Mouse (Mus musculus) right cerebral cortex, adult 2 months (tissue): ENCODE results near the gene Arhgdig.
"Not testable (repeated sequence)": the region's sequence is repeated elsewhere in the genome, so short reads cannot be mapped to it uniquely, and the experiment has no call there.

ENCODE experiments used
- DNase-seq, 2 experiments: peaks; one replicate each; pipeline ENCODE4 v3.0.0; 2021 to 2022; ENCODE audit warnings: low spot score in 2 of 2

Gene Arhgdig

DNA sequence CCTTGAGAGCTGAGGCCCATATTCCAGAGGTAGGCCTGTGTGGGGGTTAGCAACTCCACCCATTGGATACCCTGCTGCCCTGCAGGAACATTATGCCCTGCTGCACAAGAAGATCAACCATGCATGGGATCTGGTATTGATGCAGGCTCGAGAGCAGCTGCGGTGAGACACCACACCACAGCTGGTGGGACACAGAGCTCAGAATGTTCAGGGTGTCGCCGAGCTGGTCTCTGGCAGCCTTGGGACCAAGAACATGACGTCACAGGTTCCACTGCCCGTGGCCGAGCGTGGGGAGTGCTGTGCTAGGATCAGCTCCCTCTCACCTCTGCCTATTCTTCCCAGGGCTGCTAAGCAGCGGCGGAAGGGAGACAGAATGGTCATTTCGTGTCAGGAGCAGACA lies 2.8 kb downstream of the Arhgdig start:
- DNase-seq, result no peak

GRCm38 (mm10) chr17:26203321-26203811 lies 4.2 kb downstream of the Arhgdig start:
- DNase-seq, result peak; percentile 66 to 74

- peak; percentile 43 to 44 for DNase-seq
Observed at GRCm38 (mm10) chr17:26202737-26203136, 4.8 kb downstream of the Arhgdig start, which contains the start of gene Rgs11. TSS of gene Rgs11 (plus strand) at chr17:26202951.

DNA sequence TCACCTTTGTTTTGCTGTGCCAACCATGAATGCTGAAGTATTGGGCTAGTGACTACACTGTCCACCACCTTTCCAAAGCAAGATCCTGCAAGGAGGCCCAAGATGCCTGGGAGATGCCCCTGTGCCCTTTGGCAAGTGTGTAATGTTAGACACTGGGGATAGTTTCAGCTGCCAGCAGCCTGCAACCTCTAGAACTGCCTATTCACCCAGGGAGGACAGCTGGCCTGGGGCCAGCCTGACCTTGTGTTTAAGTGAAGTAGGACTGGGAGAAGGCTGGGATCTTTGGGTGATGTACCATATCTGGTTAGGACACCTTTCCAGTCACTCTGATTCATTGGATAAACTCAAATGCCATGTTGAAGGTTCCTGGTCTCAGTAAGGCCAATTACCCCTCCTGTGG lies 5.6 kb downstream of the Arhgdig start:
- no peak for DNase-seq

- peak in 1 of 2 experiments; percentile 25 for DNase-seq
Observed at GRCm38 (mm10) chr17:26200831-26201705, 6.5 kb downstream of the Arhgdig start.

GRCm38 (mm10) chr17:26198892-26199291 lies 8.7 kb downstream of the Arhgdig start, which contains the start of gene Pdia2:
TSS of gene Pdia2 (minus strand) at chr17:26199087.
- no peak for DNase-seq

GRCm38 (mm10) chr17:26192481-26193190 lies 14.9 kb downstream of the Arhgdig start:
- DNase-seq, result no peak

GRCm38 (mm10) chr17:26191486-26191885 lies 16.1 kb downstream of the Arhgdig start:
- DNase-seq, result not testable (repeated sequence)

DNA sequence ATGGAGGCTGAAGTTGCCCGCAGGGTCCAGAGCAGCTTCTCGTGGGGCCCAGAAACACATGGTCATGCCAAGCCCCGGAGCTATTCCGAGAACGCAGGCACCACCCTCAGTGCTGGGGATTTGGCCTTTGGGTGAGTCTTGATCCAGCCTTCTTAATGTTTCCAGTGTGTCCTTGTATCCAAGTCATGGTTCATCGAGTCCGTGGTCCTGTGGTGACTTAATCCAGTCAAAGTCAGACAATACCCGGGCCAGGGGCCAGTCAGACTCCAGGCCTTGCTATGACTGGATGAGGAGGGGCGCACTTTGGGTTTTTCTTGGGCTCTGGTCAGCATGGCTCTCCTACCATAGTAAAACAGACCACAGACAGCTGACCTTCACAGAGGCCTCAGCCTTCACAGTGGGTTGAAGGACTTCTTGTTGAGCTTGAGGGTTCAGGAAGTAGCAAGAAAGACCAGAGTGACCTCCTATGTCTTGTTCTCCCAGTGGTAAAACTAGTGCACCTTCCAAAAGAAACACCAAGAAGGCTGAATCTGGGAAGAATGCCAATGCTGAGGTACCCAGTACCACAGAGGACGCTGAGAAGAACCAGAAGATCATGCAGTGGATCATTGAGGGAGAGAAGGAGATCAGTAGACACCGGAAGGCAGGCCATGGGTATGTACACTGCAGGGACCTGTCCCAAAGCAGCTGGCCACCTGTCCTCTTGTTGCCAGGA lies 19.3 kb downstream of the Arhgdig start:
- no peak for DNase-seq

DNA sequence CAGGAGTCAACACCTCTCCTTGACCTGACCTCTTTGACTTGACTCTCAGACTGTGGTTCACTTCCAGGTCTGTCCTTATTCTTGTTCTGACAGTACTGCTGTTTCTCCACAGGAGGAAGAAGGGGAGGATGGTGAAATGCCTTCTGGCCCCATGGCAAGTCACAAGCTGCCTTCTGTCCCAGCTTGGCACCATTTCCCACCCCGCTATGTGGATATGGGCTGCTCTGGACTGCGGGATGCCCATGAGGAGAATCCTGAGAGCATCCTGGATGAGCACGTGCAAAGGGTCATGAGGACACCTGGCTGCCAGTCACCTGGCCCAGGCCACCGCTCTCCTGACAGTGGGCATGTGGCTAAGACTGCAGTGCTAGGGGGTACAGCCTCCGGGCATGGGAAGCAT lies 20.0 kb downstream of the Arhgdig start:
- DNase-seq, result no peak

- DNase-seq, result no peak
Observed at GRCm38 (mm10) chr17:26181179-26181578, 26.4 kb downstream of the Arhgdig start.

DNA sequence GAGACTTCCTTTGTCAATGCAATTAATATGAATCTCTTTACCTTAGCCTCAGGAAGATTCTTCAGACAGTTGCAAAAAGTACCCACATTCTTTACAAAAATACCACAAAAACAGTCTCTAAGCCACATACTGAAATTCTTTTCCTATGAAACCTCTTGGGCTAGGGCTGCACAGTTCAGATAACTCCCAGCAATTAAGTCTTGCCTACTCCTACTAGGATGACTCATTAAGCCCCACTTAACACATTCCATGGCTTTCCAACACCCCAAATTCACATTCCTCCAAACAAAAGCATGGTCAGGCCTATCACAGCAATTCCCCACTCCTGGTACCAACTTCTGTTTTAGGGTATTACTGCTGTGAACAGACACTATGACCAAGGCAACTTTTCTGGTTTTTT lies 29.0 kb downstream of the Arhgdig start:
- DNase-seq, result no peak

DNA sequence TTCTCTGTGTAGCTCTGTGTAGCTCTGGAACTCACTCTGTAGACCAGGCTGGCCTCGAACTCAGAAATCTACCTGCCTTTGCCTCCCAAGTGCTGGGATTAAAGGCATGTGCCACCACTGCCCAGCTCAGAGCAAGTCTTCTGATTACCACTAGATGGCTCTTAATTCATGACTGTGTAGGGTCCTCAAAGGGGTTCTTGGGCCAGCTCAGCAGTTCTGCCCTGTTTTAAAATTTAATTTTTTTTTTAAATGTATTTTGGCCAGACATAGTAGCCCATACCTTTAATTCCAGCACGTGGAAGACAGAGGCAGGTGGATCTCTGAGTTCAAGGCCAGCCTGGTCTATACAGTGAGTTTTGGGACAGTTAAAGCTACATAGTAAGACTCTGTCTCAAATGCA lies 32.3 kb downstream of the Arhgdig start:
- not testable (repeated sequence) for DNase-seq

- DNase-seq, result no peak
Observed at GRCm38 (mm10) chr17:26168039-26168438, 39.5 kb downstream of the Arhgdig start.

- DNase-seq, result no peak
Observed at GRCm38 (mm10) chr17:26162736-26163135, 44.9 kb downstream of the Arhgdig start.

DNA sequence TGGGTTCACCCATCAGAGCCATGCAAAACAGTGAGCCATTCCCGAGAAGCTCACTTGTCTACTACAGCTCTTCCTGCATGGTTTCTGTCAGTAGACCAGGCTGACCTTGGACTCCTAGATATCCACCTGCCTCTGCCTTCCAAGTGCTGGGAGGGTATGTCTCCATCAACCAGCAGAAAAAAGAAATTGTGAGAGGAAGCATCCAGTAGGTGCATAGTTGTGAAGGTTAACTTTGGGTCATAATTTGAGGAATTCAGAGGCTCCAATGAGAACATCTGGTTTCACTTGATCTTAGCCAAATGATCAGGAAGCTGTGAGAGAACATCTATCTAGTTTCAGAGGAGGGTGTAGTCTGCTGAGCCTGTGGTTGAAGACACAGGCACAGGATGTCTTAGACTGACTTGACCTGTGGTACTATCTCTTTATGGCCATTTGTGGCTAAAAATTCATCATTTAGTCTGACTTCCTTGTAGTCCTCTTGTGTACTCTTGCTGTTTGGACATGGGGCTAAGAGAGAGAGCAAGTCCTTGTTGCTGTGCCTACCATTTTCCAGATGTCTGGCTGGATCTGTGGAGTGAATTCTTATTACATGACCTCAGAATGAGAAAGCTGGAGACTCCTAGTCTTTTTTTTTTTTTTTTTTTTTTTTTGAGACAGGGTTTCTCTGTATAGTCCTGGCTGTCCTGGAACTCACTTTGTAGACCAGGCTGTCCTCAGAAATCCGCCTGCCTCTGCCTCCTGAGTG lies 55.5 kb downstream of the Arhgdig start:
- no peak for DNase-seq
